Mouse (Mus musculus) MEL (cell line): Measurements from ENCODE around the gene Lrrc71.

Experiments
- EP300 ChIP-seq, 2 experiments: IDR thresholded peaks; 2 replicates each; pipeline ENCODE4 v1.6.1; 2011; ENCODE audit warnings: improper control_type of control experiment in 2 of 2, low read length in 2 of 2, low read depth in 1 of 2, mild to moderate bottlenecking in 1 of 2
- POLR2A ChIP-seq, 2 experiments: IDR thresholded peaks; 2 replicates each; pipeline ENCODE4 v1.6.1; 2011 to 2012; ENCODE audit warnings: low read length in 2 of 2, mild to moderate bottlenecking in 2 of 2, control low read depth in 1 of 2, improper control_type of control experiment in 1 of 2, low read depth in 1 of 2, moderate library complexity in 1 of 2; ENCODE audit not compliant: control insufficient read depth in 1 of 2, insufficient read depth in 1 of 2, poor library complexity in 1 of 2

- TF ChIP-seq EP300 (IDR thresholded peaks at IDR 0.05; ENCODE audit: low read depth in 1 of 2, low read length in 2 of 2) (no peak), POLR2A (IDR thresholded peaks at IDR 0.05; ENCODE audit: control insufficient read depth in 1 of 2, insufficient read depth in 1 of 2, low read depth in 1 of 2, low read length in 2 of 2, poor library complexity in 1 of 2) (no peak)
Observed at GRCm38 (mm10) chr3:87765091-87765490, 16.7 kb upstream of the Lrrc71 start.
